Mouse (Mus musculus): ENCODE data around the gene 2310046K23Rik. TPM values are rescaled to one million over a fixed set of nuclear protein-coding genes. Genes with fewer than 3 reads are reported as not detected.
"Not testable (repeated sequence)": the region's sequence is repeated elsewhere in the genome, so short reads cannot be mapped to it uniquely, and the experiment has no call there.

2310046K23Rik gene
- not detected for total RNA-seq (2021)
- long read RNA-seq, experiment 1: 0 reads
- long read RNA-seq, experiment 2: 0 reads

- intact Hi-C loops (cut with DNase I): no loop called here
- no peak for DNase-seq
These were observed at the start of gene 2310046K23Rik for GRCm38 (mm10) chr3:92534411-92534810. Gene 2310046K23Rik, minus strand, starts transcription at chr3:92534511.

- DNase-seq: no peak
- intact Hi-C loops (cut with DNase I): no loop called here
These were observed 49.0 kb upstream of the 2310046K23Rik start for GRCm38 (mm10) chr3:92583164-92583826.

- intact Hi-C loops (cut with DNase I): no loop called here
These were observed 45.2 kb upstream of the 2310046K23Rik start for GRCm38 (mm10) chr3:92579508-92579907.

GRCm38 (mm10) chr3:92578652-92579413 is 44.5 kb upstream of the 2310046K23Rik start:
- DNase-seq: no peak
- intact Hi-C loops (cut with DNase I): no loop called here

More at GRCm38 (mm10) chr3:92579508-92579907, 45.2 kb upstream of the 2310046K23Rik start:
- DNase-seq: no peak

- no peak for DNase-seq
- intact Hi-C loops (cut with DNase I): no loop called here
These were observed 39.2 kb upstream of the 2310046K23Rik start, which contains the start of gene Ivl for GRCm38 (mm10) chr3:92573449-92574041. Gene Ivl, minus strand, starts transcription at chr3:92573735.

- intact Hi-C loops (cut with DNase I): no loop called here
- no peak for DNase-seq
These were observed 38.3 kb upstream of the 2310046K23Rik start for GRCm38 (mm10) chr3:92572514-92573155.

- intact Hi-C loops (cut with DNase I): no loop called here
These were observed 34.4 kb upstream of the 2310046K23Rik start for GRCm38 (mm10) chr3:92568752-92569151.

GRCm38 (mm10) chr3:92565418-92565817 is 31.1 kb upstream of the 2310046K23Rik start:
- DNase-seq: no peak
- intact Hi-C loops (cut with DNase I): no loop called here

More at GRCm38 (mm10) chr3:92568752-92569151, 34.4 kb upstream of the 2310046K23Rik start:
- no peak for DNase-seq

- intact Hi-C loops (cut with DNase I): loop anchor here (5.0 kb wide), 1 partner anchor 120 kb away; no protein-coding TSS in a partner anchor
- DNase-seq: no peak
These were observed 22.0 kb downstream of the 2310046K23Rik start for GRCm38 (mm10) chr3:92512325-92512724.

GRCm38 (mm10) chr3:92510786-92511185 is 23.5 kb downstream of the 2310046K23Rik start:
- intact Hi-C loops (cut with DNase I): loop anchor here (2.0 to 5.0 kb wide), 2 partner anchors 118 to 360 kb away; no protein-coding TSS in a partner anchor
- DNase-seq: peak in 1 of 2 experiments; percentile 34

- no peak for DNase-seq
- intact Hi-C loops (cut with DNase I): no loop called here
These were observed 26.1 kb downstream of the 2310046K23Rik start for GRCm38 (mm10) chr3:92508185-92508584.

GRCm38 (mm10) chr3:92503528-92503927 is 30.8 kb downstream of the 2310046K23Rik start:
- intact Hi-C loops (cut with DNase I): no loop called here
- no peak for DNase-seq

- DNase-seq: no peak
- intact Hi-C loops (cut with DNase I): no loop called here
These were observed 33.9 kb downstream of the 2310046K23Rik start, which contains the start of gene Sprr4 for GRCm38 (mm10) chr3:92500393-92500792. Gene Sprr4, minus strand, starts transcription at chr3:92500493.

GRCm38 (mm10) chr3:92490262-92490661 is 44.0 kb downstream of the 2310046K23Rik start:
- intact Hi-C loops (cut with DNase I); DNase-seq: not testable (repeated sequence)

GRCm38 (mm10) chr3:92486307-92486706 is 48.0 kb downstream of the 2310046K23Rik start:
- DNase-seq: no peak
- intact Hi-C loops (cut with DNase I): no loop called here

GRCm38 (mm10) chr3:92485863-92486262 is 48.4 kb downstream of the 2310046K23Rik start, which contains the start of gene Sprr1a:
Gene Sprr1a, minus strand, starts transcription at chr3:92485895.
- intact Hi-C loops (cut with DNase I): no loop called here
- DNase-seq: no peak

Data from heart, postnatal 14 days (tissue).